14 mouse cellular contexts compared by ENCODE assay signal in the genomic region with DNA sequence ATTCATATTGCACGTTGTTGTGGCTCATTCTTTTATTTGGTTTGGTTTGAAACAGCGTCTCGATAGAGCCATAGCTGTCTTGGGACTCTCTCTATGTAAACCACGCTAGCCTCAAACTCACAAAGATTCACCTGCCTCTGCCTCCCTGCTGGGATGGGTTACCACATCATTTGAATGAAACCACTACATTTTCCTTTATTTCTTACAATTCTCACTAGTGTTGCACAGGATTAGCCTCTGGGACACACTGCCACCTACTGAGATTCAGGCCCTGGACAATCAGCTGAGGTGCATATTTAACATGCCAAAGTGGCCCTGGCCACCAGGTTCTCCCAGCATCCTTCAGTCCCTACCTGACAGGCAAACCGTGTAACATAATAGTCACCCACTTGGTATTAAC. TPM values are rescaled to one million over a fixed set of nuclear protein-coding genes. Genes with fewer than 3 reads are reported as not detected.
"Had no signal": no experiment of that assay in that cellular context is flagged by ENCODE, and none has a peak within 500 bp of the region (broad histone marks: within the 10 kb centered on the region; RNA-seq: fewer than 3 reads in every experiment).

No protein-coding gene starts in this region.

- H3K9me3 ChIP-seq: limb, embryonic 15.5 days; liver, embryonic 13.5 days; midbrain, embryonic 13.5 days; neural tube, embryonic 12.5 days had no signal

- H3K27ac ChIP-seq: hindbrain, embryonic 14.5 days; limb, embryonic 15.5 days; liver, embryonic 13.5 days; midbrain, embryonic 13.5 days; neural tube, embryonic 12.5 days had no signal

- H3K36me3 ChIP-seq: limb, embryonic 15.5 days; liver, embryonic 13.5 days; midbrain, embryonic 13.5 days; neural tube, embryonic 12.5 days had no signal

- H3K4me2 ChIP-seq: hindbrain, embryonic 14.5 days; limb, embryonic 15.5 days; liver, embryonic 13.5 days; midbrain, embryonic 13.5 days; neural tube, embryonic 12.5 days had no signal

- H3K9ac ChIP-seq: hindbrain, embryonic 14.5 days; limb, embryonic 15.5 days; liver, embryonic 13.5 days; midbrain, embryonic 13.5 days; neural tube, embryonic 12.5 days had no signal

- DNase-seq: kidney, adult 2 months; kidney, postnatal 14 days; layer of hippocampus, postnatal 36 days; liver, embryonic 13.5 days; lung, adult 2 months had no signal

- ATAC-seq: intestine, embryonic 16.5 days; midbrain, embryonic 13.5 days had no signal

- H3K4me3 ChIP-seq: limb, embryonic 15.5 days; liver, embryonic 13.5 days; midbrain, embryonic 13.5 days; myocyte; neural tube, embryonic 12.5 days had no signal

RNA-seq across cellular contexts. Expression of a gene that starts 9.2 kb away (rescaled TPM):
- total RNA-seq: megakaryocyte-erythroid progenitor cell, adult 5-6 weeks; neutrophil, adult 5-6 weeks had no signal
- polyA plus RNA-seq: large intestine, adult 2 months; lung, adult 2 months had no signal

RNA-seq across cellular contexts. Expression of a gene that starts 43.8 kb away (rescaled TPM):
- total RNA-seq: layer of hippocampus, postnatal 36 days; megakaryocyte-erythroid progenitor cell, adult 5-6 weeks had no signal
- polyA plus RNA-seq: kidney, adult 2 months; large intestine, adult 2 months; liver, embryonic 13.5 days; myocyte had no signal
